Mouse (Mus musculus) intestine, embryonic 14.5 days (tissue): ENCODE results near the gene Rtkn2. TPM values are rescaled to one million over a fixed set of nuclear protein-coding genes. Genes with fewer than 3 reads are reported as not detected.
A peak's percentile ranks its signal among the peaks of the same experiment; 100 is the strongest.

ENCODE experiments used
- ATAC-seq: fragments of 200-750 bp; cut with Nextera tagmentation; replicated peaks from 2 replicates; pipeline ENCODE4 v1.8.0; 2017; ENCODE audit warnings: low read depth, moderate number of reproducible peaks, moderate TSS enrichment, moderate library complexity; ENCODE audit not compliant: low FRiP score, low TSS enrichment
- DNase-seq: peaks from one replicate; pipeline ENCODE4 v3.0.0-alpha.2; 2018; ENCODE audit warnings: low spot score
- H3K27ac ChIP-seq: fragments of 300-500 bp; sonication (generic); 2 replicates; pipeline ENCODE4 v1.5.1; 2014; ENCODE audit warnings: low read depth, mild to moderate bottlenecking, control low read depth
- H3K27me3 ChIP-seq: fragments of 300-500 bp; sonication (generic); replicated peaks from 2 replicates; pipeline ENCODE4 v1.6.1; 2014; ENCODE audit warnings: low read length, control low read depth; ENCODE audit not compliant: control insufficient read depth, insufficient read depth
- H3K36me3 ChIP-seq: fragments of 300-500 bp; sonication (generic); 2 replicates; pipeline ENCODE4 v1.6.1; 2014; ENCODE audit warnings: low read length, control low read depth; ENCODE audit not compliant: control insufficient read depth, insufficient read depth
- H3K4me1 ChIP-seq: fragments of 300-500 bp; sonication (generic); replicated peaks from 2 replicates; pipeline ENCODE4 v1.6.1; 2014; ENCODE audit warnings: low read length, control low read depth, mixed read lengths; ENCODE audit not compliant: control insufficient read depth, insufficient read depth
- H3K4me2 ChIP-seq: fragments of 300-500 bp; sonication (generic); 2 replicates; pipeline ENCODE4 v1.6.1; 2014; ENCODE audit warnings: low read length
- H3K4me3 ChIP-seq: fragments of 300-500 bp; sonication (generic); 2 replicates; pipeline ENCODE4 v1.5.1; 2014; ENCODE audit warnings: low read depth, low read length, control low read depth, mixed read lengths
- H3K9ac ChIP-seq: fragments of 300-500 bp; sonication (generic); 2 replicates; pipeline ENCODE4 v1.6.1; 2014; ENCODE audit warnings: mild to moderate bottlenecking, low read length
- H3K9me3 ChIP-seq: fragments of 300-500 bp; sonication (generic); 2 replicates; pipeline ENCODE4 v1.6.1; 2016; ENCODE audit warnings: low read length, control low read depth; ENCODE audit not compliant: control insufficient read depth
- WGBS: fragments of 180-500 bp; shearing (Covaris S2); extraction: QIAGEN DNeasy Blood & Tissue Kit; methylation state at CpG from one replicate; pipeline ENCODE4 v1.1.7; 2014; 5-methylcytosine and 5-hydroxymethylcytosine counted together
- polyA plus RNA-seq: library from polyadenylated mRNA; unstranded; fragments of >200 nt; fragmentation: Nextera tagmentation; extraction: Ambion mirVana; gene quantifications from 2 replicates; pipeline ENCODE4 v1.2.1, GENCODE M21; 2014

Gene Rtkn2
- polyA plus RNA-seq, 1 experiment from 2014 or later, result 6.6 TPM

DNA sequence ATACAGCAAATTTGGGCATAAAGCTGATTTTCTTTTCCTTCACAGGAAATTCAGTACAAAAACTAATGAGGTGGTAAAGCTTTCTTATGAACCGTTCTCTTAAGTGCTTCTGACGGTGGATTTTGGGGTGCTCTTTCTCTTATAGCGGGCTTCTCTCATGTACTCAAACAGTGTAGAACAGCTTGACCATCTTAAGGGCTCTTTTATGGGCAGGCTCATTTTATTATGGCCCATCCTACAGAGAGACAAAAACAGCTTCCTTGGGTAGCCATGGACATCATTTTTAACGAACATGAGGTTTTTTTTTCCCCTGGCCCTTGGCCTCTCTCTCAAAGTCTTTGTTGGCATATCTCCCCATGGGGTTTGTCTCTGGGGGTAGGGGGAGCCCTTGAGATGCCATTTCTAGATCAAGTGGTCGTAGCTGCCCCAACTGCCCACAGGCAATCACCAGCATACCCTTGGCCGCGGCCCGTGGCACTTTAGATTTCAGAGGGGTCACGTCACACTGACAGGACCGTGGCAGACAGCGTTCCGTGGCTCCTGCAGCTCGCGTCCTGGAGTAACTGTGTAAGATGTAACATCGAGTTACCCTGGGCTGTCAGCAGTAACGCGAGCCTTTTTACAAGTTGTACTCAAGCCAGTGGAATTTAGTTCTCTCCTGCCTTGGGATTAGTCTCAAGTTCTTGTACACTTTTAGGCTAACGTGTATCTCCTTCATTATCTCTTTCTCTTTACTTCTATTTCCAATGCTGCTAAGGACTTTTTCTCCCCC lies 24.5 kb downstream of the Rtkn2 start:
- ATAC-seq, result no peak
- H3K27ac ChIP-seq, result 0 out of 2 replicates have a peak overlapping the region, but pooled peaks have one; percentile 9

GRCm38 (mm10) chr10:68005404-68005803 lies 26.0 kb downstream of the Rtkn2 start:
- DNase-seq (no peak), ATAC-seq (no peak)
- Histone ChIP-seq H3K27ac (no peak overlapping the region), H3K4me3 (no peak overlapping the region), H3K36me3 (no peaks in the 10 kb centered on the region), H3K4me2 (no peak overlapping the region), H3K27me3 (no peaks in the 10 kb centered on the region), H3K9me3 (no peaks in the 10 kb centered on the region), H3K4me1 (0 out of 2 replicates have a peak, but pooled peaks cover 6% of the 10 kb centered on the region), H3K9ac (no peak overlapping the region)
- 85% methylated on average over 17 of the region's 17 CpGs for WGBS

More for the DNA sequence above, 24.5 kb downstream of the Rtkn2 start:
- no peak for DNase-seq
- no peak overlapping the region for H3K9ac ChIP-seq
- H3K4me3 ChIP-seq, result no peak overlapping the region
- no peaks in the 10 kb centered on the region for H3K36me3 ChIP-seq
- H3K27me3 ChIP-seq, result no peaks in the 10 kb centered on the region
- H3K9me3 ChIP-seq, result no peaks in the 10 kb centered on the region
- 83% methylated on average over 18 of the region's 18 CpGs for WGBS
- no peak overlapping the region for H3K4me2 ChIP-seq
- H3K4me1 ChIP-seq, result 0 out of 2 replicates have a peak, but pooled peaks cover 6% of the 10 kb centered on the region

- no peak overlapping the region for H3K4me2 ChIP-seq
- ATAC-seq, result no peak
- H3K4me1 ChIP-seq, result 0 out of 2 replicates have a peak, but pooled peaks cover 6% of the 10 kb centered on the region
- 0 out of 2 replicates have a peak, but pooled peaks cover 2% of the 10 kb centered on the region for H3K36me3 ChIP-seq
- no peak for DNase-seq
- H3K27ac ChIP-seq, result no peak overlapping the region
- no peaks in the 10 kb centered on the region for H3K9me3 ChIP-seq
- H3K9ac ChIP-seq, result no peak overlapping the region
- H3K4me3 ChIP-seq, result no peak overlapping the region
- WGBS, result 96% methylated on average over 11 of the region's 11 CpGs
- no peaks in the 10 kb centered on the region for H3K27me3 ChIP-seq
These were observed 27.1 kb downstream of the Rtkn2 start for GRCm38 (mm10) chr10:68006491-68006890.

DNA sequence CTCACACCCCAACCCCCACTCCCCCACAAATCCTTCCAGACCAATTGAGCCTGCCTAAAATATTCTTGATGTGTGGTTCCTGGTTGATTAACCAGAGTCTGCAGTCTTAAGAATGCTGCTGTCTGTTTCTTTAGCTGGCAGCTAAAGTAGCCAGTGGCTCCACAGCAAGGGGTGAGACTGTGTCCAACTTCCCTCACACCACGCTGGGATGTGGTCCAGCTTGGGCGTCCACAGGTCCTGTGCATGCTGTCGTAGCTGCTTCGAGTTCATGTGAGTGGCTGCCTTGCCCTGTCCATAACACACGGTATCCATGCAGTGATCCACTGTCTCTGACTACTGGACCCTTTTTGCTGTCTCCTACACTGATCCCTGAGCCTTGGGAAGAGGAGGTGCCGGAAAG lies 27.7 kb downstream of the Rtkn2 start:
- no peak overlapping the region for H3K9ac ChIP-seq
- ATAC-seq, result no peak
- no peak overlapping the region for H3K4me2 ChIP-seq
- H3K27me3 ChIP-seq, result no peaks in the 10 kb centered on the region
- 93% methylated on average over 6 of the region's 6 CpGs for WGBS
- no peaks in the 10 kb centered on the region for H3K9me3 ChIP-seq
- no peak for DNase-seq
- H3K27ac ChIP-seq, result no peak overlapping the region
- H3K4me3 ChIP-seq, result no peak overlapping the region
- H3K36me3 ChIP-seq, result peaks cover 7% of the 10 kb centered on the region; the same call in 1 of the 2 replicates
- 0 out of 2 replicates have a peak, but pooled peaks cover 6% of the 10 kb centered on the region for H3K4me1 ChIP-seq

DNA sequence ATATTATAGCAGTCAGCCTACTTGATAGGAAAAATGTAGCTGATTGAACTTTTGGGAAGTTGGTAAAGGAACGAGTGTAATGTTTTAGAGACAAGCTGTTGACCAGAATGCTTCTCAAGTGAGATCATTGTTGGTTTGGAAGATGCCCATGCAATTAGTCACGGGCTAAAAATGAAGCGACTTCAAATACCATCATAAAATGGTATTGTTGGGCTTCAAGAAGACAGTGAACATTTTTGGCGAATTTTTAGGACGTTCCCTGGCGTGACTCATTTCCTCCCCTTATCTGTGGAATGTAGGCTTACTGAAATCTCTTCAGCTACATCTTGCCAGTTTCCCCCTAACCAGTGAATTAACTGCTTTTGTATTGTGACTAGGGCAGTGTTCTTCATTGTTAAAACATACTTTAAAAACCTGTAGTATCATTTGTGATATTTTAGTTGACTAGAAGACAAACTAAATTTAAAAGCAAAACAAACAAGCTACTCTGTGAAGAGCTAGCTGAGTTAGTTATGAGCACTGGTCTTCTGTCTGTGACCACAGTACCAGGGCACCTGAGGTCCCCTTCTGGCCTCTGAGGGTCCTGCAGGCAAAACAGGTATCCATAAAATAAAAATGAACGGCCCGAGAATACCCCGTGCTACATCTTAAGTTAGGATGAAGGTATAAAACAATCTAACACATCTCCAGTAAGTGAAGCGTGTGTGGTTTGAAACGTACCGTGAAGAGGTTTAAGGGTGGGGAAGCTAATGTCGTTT lies 29.0 kb downstream of the Rtkn2 start:
- Histone ChIP-seq H3K4me3 (no peak overlapping the region), H3K27ac (no peak overlapping the region), H3K9me3 (no peaks in the 10 kb centered on the region), H3K27me3 (no peaks in the 10 kb centered on the region), H3K36me3 (peaks cover 7% of the 10 kb centered on the region; the same call in 1 of the 2 replicates), H3K9ac (no peak overlapping the region), H3K4me2 (no peak overlapping the region), H3K4me1 (0 out of 2 replicates have a peak, but pooled peaks cover 3% of the 10 kb centered on the region)
- ATAC-seq, result no peak
- 80% methylated on average over 13 of the region's 13 CpGs for WGBS
- no peak for DNase-seq

- no peaks in the 10 kb centered on the region for H3K27me3 ChIP-seq
- no peak overlapping the region for H3K4me3 ChIP-seq
- 91% methylated on average over 9 of the region's 9 CpGs for WGBS
- no peak for DNase-seq
- H3K4me2 ChIP-seq, result no peak overlapping the region
- no peak overlapping the region for H3K27ac ChIP-seq
- no peak overlapping the region for H3K9ac ChIP-seq
- peaks cover 7% of the 10 kb centered on the region; the same call in 1 of the 2 replicates for H3K36me3 ChIP-seq
- ATAC-seq, result no peak
- no peaks in the 10 kb centered on the region for H3K4me1 ChIP-seq
- H3K9me3 ChIP-seq, result no peaks in the 10 kb centered on the region
These were observed 29.9 kb downstream of the Rtkn2 start for GRCm38 (mm10) chr10:68009301-68009700.

GRCm38 (mm10) chr10:68009867-68010266 lies 30.5 kb downstream of the Rtkn2 start:
- no peak overlapping the region for H3K4me3 ChIP-seq
- H3K4me1 ChIP-seq, result no peaks in the 10 kb centered on the region
- no peak overlapping the region for H3K9ac ChIP-seq
- H3K27me3 ChIP-seq, result no peaks in the 10 kb centered on the region
- DNase-seq, result no peak
- 92% methylated on average over 7 of the region's 7 CpGs for WGBS
- no peak for ATAC-seq
- H3K36me3 ChIP-seq, result peaks cover 7% of the 10 kb centered on the region; the same call in 1 of the 2 replicates
- no peaks in the 10 kb centered on the region for H3K9me3 ChIP-seq
- H3K27ac ChIP-seq, result no peak overlapping the region
- H3K4me2 ChIP-seq, result no peak overlapping the region

GRCm38 (mm10) chr10:68013137-68013536 lies 33.8 kb downstream of the Rtkn2 start:
- Histone ChIP-seq H3K9ac (no peak overlapping the region), H3K4me2 (no peak overlapping the region), H3K27ac (no peak overlapping the region), H3K4me1 (no peaks in the 10 kb centered on the region), H3K4me3 (no peak overlapping the region), H3K9me3 (no peaks in the 10 kb centered on the region), H3K27me3 (no peaks in the 10 kb centered on the region), H3K36me3 (peaks cover 7% of the 10 kb centered on the region; the same call in 1 of the 2 replicates)
- no peak for DNase-seq
- no peak for ATAC-seq
- WGBS, result 86% methylated on average over 2 of the region's 2 CpGs
